Mouse (Mus musculus) thymus, adult 2 months (tissue): ENCODE results near the gene Wif1.

ENCODE experiments used
- CTCF ChIP-seq: fragments of 200-500 bp; IDR thresholded peaks from 2 replicates; pipeline ENCODE4 v1.5.1; 2012; ENCODE audit warnings: mild to moderate bottlenecking, control low read depth, low read length, moderate library complexity, borderline replicate concordance; ENCODE audit not compliant: control insufficient read depth, poor library complexity, insufficient read depth; ENCODE audit errors: extremely low read depth
- POLR2A ChIP-seq: fragments of 200-500 bp; IDR thresholded peaks from 2 replicates; pipeline ENCODE4 v1.6.1; 2012; ENCODE audit warnings: mild to moderate bottlenecking, low read length, control low read depth, moderate library complexity; ENCODE audit not compliant: control insufficient read depth, poor library complexity, insufficient read depth; ENCODE audit errors: extremely low read depth

- TF ChIP-seq CTCF: no peak
- TF ChIP-seq POLR2A: no peak
Observed at GRCm38 (mm10) chr10:121068003-121068402, 34.2 kb downstream of the Wif1 start.
